In genomic region chr2:153694462-153695085, GRCm38 (mm10) we compare ENCODE assay signal across 8 mouse cellular contexts. TPM values are rescaled to one million over a fixed set of nuclear protein-coding genes. Genes with fewer than 3 reads are reported as not detected.
DNase-seq lines count a peak whose midpoint lies in the region; ATAC-seq and TF ChIP-seq lines count a peak whose summit lies in the region.

No protein-coding gene starts in this region.

- no peak for ATAC-seq in hindbrain, embryonic 11.5 days (ENCODE audit: low FRiP score)
- no peak for ATAC-seq in hindbrain, embryonic 12.5 days (ENCODE audit: low FRiP score)
- ATAC-seq in liver, embryonic 13.5 days (ENCODE audit: low read depth), result 0 out of 2 replicates have a peak, but pooled peaks have one; percentile 23

- TF ChIP-seq CTCF in spleen, adult 2 months (IDR thresholded peaks at IDR 0.05; ENCODE audit: extremely low read depth, insufficient read depth, insufficient read length, insufficient replicate concordance), result peak; percentile 81; the same call in 1 of the 2 replicates

- H3K36me3 ChIP-seq in hindbrain, embryonic 11.5 days (ENCODE audit: control insufficient read depth, insufficient read depth, low read length), result no peaks in the 10 kb centered on the region
- H3K36me3 ChIP-seq in hindbrain, embryonic 12.5 days, result no peaks in the 10 kb centered on the region
- H3K36me3 ChIP-seq in liver, embryonic 13.5 days, result no peaks in the 10 kb centered on the region
- no peaks in the 10 kb centered on the region for H3K36me3 ChIP-seq in spleen, adult 2 months (ENCODE audit: control insufficient read depth, insufficient read depth, low read length)

- H3K4me1 ChIP-seq in hindbrain, embryonic 11.5 days (replicated peaks; ENCODE audit: control insufficient read depth, insufficient read depth, low read length), result no peaks in the 10 kb centered on the region
- no peaks in the 10 kb centered on the region for H3K4me1 ChIP-seq in hindbrain, embryonic 12.5 days
- H3K4me1 ChIP-seq in liver, embryonic 13.5 days (replicated peaks), result no peaks in the 10 kb centered on the region
- no peaks in the 10 kb centered on the region for H3K4me1 ChIP-seq in spleen, adult 2 months (ENCODE audit: control insufficient read depth, insufficient read depth, insufficient read length)

- DNase-seq in hindbrain, embryonic 11.5 days (ENCODE audit: low spot score), result peak; percentile 49
- peak; percentile 55 to 61 for DNase-seq in CD8-positive naive resting alpha-beta T cell, adult 2 months (ENCODE audit: low read depth in 2 of 2, low spot score in 2 of 2)
- peak; percentile 71 for DNase-seq in adrenal gland, postnatal 25 days
- DNase-seq in gastrocnemius, postnatal 10 days, result peak; percentile 60
- peak; percentile 58 for DNase-seq in liver, embryonic 13.5 days
- peak; percentile 19 to 57 for DNase-seq in spleen, adult 2 months (ENCODE audit: low read depth in 1 of 2, low spot score in 2 of 2)
- DNase-seq in frontal cortex, postnatal 36 days (ENCODE audit: low spot score in 2 of 2), result no peak

- H3K9ac ChIP-seq in hindbrain, embryonic 11.5 days (ENCODE audit: low read depth, low read length), result no peak overlapping the region
- no peak overlapping the region for H3K9ac ChIP-seq in hindbrain, embryonic 12.5 days
- no peak overlapping the region for H3K9ac ChIP-seq in liver, embryonic 13.5 days

- no peak overlapping the region for H3K4me2 ChIP-seq in hindbrain, embryonic 11.5 days (replicated peaks; ENCODE audit: low read depth, low read length)
- H3K4me2 ChIP-seq in hindbrain, embryonic 12.5 days (replicated peaks), result no peak overlapping the region
- H3K4me2 ChIP-seq in liver, embryonic 13.5 days, result no peak overlapping the region

- no peak overlapping the region for H3K4me3 ChIP-seq in hindbrain, embryonic 11.5 days (ENCODE audit: low read depth, low read length)
- H3K4me3 ChIP-seq in hindbrain, embryonic 12.5 days, result no peak overlapping the region
- H3K4me3 ChIP-seq in liver, embryonic 13.5 days (replicated peaks), result no peak overlapping the region
- no peak overlapping the region for H3K4me3 ChIP-seq in spleen, adult 2 months (ENCODE audit: extremely low read depth, insufficient read depth, insufficient read length)

- no peaks in the 10 kb centered on the region for H3K9me3 ChIP-seq in hindbrain, embryonic 11.5 days (ENCODE audit: control insufficient read depth, low read length)
- no peaks in the 10 kb centered on the region for H3K9me3 ChIP-seq in hindbrain, embryonic 12.5 days (replicated peaks)
- H3K9me3 ChIP-seq in liver, embryonic 13.5 days (replicated peaks), result no peaks in the 10 kb centered on the region

- H3K27ac ChIP-seq in hindbrain, embryonic 11.5 days (ENCODE audit: low read depth, low read length), result no peak overlapping the region
- no peak overlapping the region for H3K27ac ChIP-seq in hindbrain, embryonic 12.5 days
- H3K27ac ChIP-seq in liver, embryonic 13.5 days, result no peak overlapping the region
- no peak overlapping the region for H3K27ac ChIP-seq in spleen, adult 2 months (ENCODE audit: insufficient read depth, low read length)

- H3K27me3 ChIP-seq in hindbrain, embryonic 11.5 days (ENCODE audit: control insufficient read depth, insufficient read depth, low read length), result no peaks in the 10 kb centered on the region
- H3K27me3 ChIP-seq in hindbrain, embryonic 12.5 days, result no peaks in the 10 kb centered on the region
- no peaks in the 10 kb centered on the region for H3K27me3 ChIP-seq in liver, embryonic 13.5 days
- H3K27me3 ChIP-seq in spleen, adult 2 months (ENCODE audit: control insufficient read depth, insufficient read depth, low read length), result no peaks in the 10 kb centered on the region

- TF ChIP-seq POLR2A in spleen, adult 2 months (IDR thresholded peaks at IDR 0.05; ENCODE audit: low read depth, low read length), result no peak

- 69% methylated on average over 19 of the region's 19 CpGs for WGBS in hindbrain, embryonic 11.5 days
- 63% methylated on average over 19 of the region's 19 CpGs for WGBS in hindbrain, embryonic 12.5 days
- WGBS in liver, embryonic 13.5 days (ENCODE audit: insufficient replicate concordance), result 50% methylated on average over 19 of the region's 19 CpGs
- 60% methylated on average over 19 of the region's 19 CpGs for WGBS in spleen, adult 2 months

RNA-seq across cellular contexts. Expression of gene Dnmt3c, which starts 1.9 kb away (rescaled TPM):
- 0.10 TPM in 1 of 2 replicates, not detected in the other for polyA plus RNA-seq in hindbrain, embryonic 11.5 days (2014; fragmentation: Nextera tagmentation; extraction: Ambion mirVana)
- 0.17 TPM in 1 of 2 replicates, not detected in the other for polyA plus RNA-seq in hindbrain, embryonic 12.5 days (2016; fragmentation: Nextera tagmentation; extraction: Ambion mirVana)
- not detected in 2 replicates for total RNA-seq in adrenal gland, postnatal 25 days (2021)
- total RNA-seq in gastrocnemius, postnatal 10 days (2021), result not detected
- polyA plus RNA-seq in liver, embryonic 13.5 days (2015; fragmentation: Nextera tagmentation; extraction: Ambion mirVana), result 0.38 and 0.49 TPM in 2 replicates
- polyA plus RNA-seq in spleen, adult 2 months (2012; rRNA removed), result 0.07 and 0.12 TPM in 2 replicates

RNA-seq across cellular contexts. Expression of gene Dnmt3b, which starts 45.3 kb away (rescaled TPM):
- polyA plus RNA-seq in hindbrain, embryonic 11.5 days (2014; fragmentation: Nextera tagmentation; extraction: Ambion mirVana), result 9.9 and 10.3 TPM in 2 replicates
- 9.5 and 9.7 TPM in 2 replicates for polyA plus RNA-seq in hindbrain, embryonic 12.5 days (2016; fragmentation: Nextera tagmentation; extraction: Ambion mirVana)
- 4.2 and 4.4 TPM in 2 replicates for total RNA-seq in adrenal gland, postnatal 25 days (2021)
- total RNA-seq in gastrocnemius, postnatal 10 days (2021), result 1 to 10 TPM; 1.3 to 3.1 TPM
- polyA plus RNA-seq in liver, embryonic 13.5 days (2015; fragmentation: Nextera tagmentation; extraction: Ambion mirVana), result 8.2 and 8.6 TPM in 2 replicates
- 2.4 and 2.9 TPM in 2 replicates for polyA plus RNA-seq in spleen, adult 2 months (2012; rRNA removed)

RNA-seq across cellular contexts. Expression of gene Mapre1, which starts 46.5 kb away (rescaled TPM):
- polyA plus RNA-seq in hindbrain, embryonic 11.5 days (2014; fragmentation: Nextera tagmentation; extraction: Ambion mirVana), result 376 and 407 TPM in 2 replicates
- polyA plus RNA-seq in hindbrain, embryonic 12.5 days (2016; fragmentation: Nextera tagmentation; extraction: Ambion mirVana), result 369 and 427 TPM in 2 replicates
- 66.2 and 108 TPM in 2 replicates for total RNA-seq in adrenal gland, postnatal 25 days (2021)
- 10 to 100 TPM; 77.6 to 87.5 TPM for total RNA-seq in gastrocnemius, postnatal 10 days (2021)
- 161 and 202 TPM in 2 replicates for polyA plus RNA-seq in liver, embryonic 13.5 days (2015; fragmentation: Nextera tagmentation; extraction: Ambion mirVana)
- polyA plus RNA-seq in spleen, adult 2 months (2012; rRNA removed), result 5.0 and 5.1 TPM in 2 replicates

Comparison
In these comparisons a context has a peak if more than half of its experiments do, and no peak if none do; other contexts are left out.
1. DNase-seq: peak in hindbrain, embryonic 11.5 days (single experiment), CD8-positive naive resting alpha-beta T cell, adult 2 months (2 of 2), adrenal gland, postnatal 25 days (single experiment), gastrocnemius, postnatal 10 days (single experiment), liver, embryonic 13.5 days (single experiment) and spleen, adult 2 months (2 of 2); none in frontal cortex, postnatal 36 days (0 of 2).
2. RNA of gene Mapre1, which starts 46.5 kb away (polyA plus RNA-seq): 376 to 407 TPM in hindbrain, embryonic 11.5 days, 369 to 427 TPM in hindbrain, embryonic 12.5 days and 161 to 202 TPM in liver, embryonic 13.5 days; 5.0 to 5.1 TPM in spleen, adult 2 months; every median in the first group is over 10 times any median in the second.